Mouse (Mus musculus) lung, postnatal 10 days (tissue): Measurements from ENCODE around the gene 4930518I15Rik.
"Not testable (repeated sequence)": the region's sequence is repeated elsewhere in the genome, so short reads cannot be mapped to it uniquely, and the experiment has no call there.

Experiments used
- DNase-seq: peaks from one replicate; pipeline ENCODE4 v3.0.0; 2021

The 4930518I15Rik gene

GRCm38 (mm10) chr2:156874760-156875510 lies 17.2 kb upstream of the 4930518I15Rik start:
- no peak for DNase-seq

DNA sequence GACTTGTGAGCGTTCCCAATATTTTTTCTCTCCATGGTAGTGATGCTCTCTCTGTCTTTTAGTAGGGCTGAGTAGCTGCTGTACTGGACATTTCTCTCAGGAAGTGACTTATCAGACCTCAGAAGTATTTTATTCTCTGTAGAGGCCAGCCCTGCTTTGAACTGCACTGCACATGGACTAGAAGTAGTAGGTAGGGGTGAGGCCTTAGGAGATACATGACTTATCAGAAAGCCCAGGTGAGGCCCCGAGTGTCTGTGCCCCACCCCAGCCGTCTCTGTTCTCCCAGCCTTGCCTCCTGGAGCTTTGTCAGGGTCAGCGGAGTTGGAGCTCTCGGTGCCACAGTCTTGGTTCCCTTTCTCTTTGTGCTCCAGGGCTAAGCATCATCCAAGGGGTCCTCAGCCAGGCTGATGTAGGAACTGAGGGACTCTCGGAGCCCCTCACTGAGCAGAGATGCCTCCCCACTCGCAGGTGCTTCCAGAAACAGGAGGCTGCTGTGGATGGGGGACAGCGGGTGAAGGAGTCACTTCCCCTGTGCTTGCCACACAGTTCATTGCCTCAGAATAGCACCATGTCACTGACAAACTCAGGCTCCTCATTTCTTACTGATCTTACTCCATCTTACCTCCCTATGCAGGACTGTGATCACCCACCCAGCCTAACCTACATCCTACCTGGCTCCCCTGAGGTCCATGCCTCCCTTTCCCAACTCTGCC lies 16.5 kb upstream of the 4930518I15Rik start:
- no peak for DNase-seq

GRCm38 (mm10) chr2:156873629-156874028 lies 15.9 kb upstream of the 4930518I15Rik start:
- peak; percentile 68 for DNase-seq

- peak; percentile 64 for DNase-seq
These were observed 12.8 kb upstream of the 4930518I15Rik start for GRCm38 (mm10) chr2:156870519-156870918.

- no peak for DNase-seq
These were observed 11.8 kb upstream of the 4930518I15Rik start for GRCm38 (mm10) chr2:156869554-156869953.

- DNase-seq: peak; percentile 43
These were observed 11.2 kb upstream of the 4930518I15Rik start for GRCm38 (mm10) chr2:156868994-156869393.

DNA sequence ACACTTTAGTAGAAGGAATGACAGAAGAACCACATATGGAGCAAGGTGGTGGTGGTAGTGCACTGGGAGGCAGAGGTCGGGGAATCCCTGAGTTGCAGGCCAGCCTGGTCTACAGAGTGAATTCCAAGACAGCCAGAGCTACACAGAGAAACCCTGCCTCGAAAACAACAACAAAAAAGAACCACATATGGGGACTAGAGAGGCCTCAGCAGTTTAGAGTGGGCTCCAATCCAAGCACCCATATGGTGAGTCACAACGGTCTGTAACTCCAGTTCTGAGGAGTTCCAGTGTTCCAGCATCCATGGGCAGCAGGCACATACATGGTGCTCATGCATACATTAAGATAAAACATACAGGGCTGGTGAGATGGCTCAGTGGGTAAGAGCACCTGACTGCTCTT lies 6.7 kb upstream of the 4930518I15Rik start:
- no peak for DNase-seq

DNA sequence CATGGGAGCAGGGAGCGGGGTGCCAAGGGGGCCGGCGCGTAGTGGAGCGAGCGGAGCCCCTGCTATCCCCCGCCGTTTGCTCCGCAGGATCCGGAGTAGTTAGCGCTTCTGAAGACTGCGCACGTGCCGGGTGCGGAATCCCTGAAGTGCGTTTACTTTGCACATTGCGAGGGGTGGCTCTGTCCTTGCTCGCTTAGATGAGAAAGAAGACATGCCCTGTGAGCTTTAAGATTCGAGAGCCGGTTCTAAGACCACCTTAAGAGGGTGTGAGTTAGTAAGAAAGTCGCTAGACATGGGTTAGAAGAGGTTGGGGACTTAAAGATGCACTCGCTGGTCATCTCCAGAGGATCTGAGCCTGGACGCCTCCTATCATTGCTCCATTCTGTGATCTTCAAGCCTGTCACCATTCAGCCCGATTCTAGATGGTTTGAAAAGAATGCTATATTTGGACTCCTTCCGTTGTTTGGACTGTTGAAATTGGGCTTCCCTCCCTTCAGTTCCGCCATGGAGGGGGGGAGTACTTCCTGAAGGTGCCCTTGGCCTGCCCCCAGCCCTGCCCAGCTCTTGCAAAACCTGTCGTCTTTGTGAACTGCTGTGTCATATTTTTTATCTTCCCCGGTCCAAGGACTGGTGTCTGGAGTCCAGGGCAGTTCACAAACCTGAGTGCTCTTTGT lies 5.9 kb upstream of the 4930518I15Rik start:
- peak; percentile 86 for DNase-seq

DNA sequence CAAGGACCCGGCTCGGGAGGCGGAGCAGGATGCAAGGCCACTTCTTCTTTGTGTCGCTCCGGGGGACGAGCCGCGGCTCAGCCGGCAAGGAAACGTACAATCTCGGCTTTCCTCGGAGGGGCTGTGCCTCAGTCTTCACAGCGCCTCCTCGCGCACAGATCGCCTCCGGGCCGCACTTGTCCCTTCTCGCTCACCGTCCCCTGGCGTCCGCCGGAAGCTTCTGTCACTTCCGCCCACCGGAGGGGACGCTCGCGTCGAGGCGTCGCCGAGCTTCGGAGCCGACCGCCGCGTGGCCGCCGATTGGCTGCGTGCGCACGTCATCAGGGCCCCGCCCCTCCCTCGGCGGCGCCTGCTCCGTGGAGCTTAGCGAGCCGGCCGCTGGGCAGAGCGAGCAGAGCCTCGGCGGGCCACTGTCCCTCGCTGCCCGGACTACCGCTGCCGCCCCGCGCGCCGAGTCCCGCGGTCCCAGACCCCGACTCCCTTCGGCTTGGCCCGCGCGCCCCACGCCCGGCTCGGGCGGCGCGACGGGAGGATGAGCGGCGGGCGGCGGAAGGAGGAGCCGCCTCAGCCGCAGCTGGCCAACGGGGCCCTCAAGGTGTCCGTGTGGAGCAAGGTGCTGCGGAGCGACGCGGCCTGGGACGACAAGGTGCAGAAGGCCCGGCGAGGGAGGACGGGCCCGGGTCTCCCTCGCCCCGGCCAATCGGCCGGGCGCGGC lies 5.2 kb upstream of the 4930518I15Rik start, which contains the start of gene Rab5if:
Rab5if (plus strand) TSS at position 357 of the 715 bp plus-strand sequence.
- peak; percentile 99 for DNase-seq

DNA sequence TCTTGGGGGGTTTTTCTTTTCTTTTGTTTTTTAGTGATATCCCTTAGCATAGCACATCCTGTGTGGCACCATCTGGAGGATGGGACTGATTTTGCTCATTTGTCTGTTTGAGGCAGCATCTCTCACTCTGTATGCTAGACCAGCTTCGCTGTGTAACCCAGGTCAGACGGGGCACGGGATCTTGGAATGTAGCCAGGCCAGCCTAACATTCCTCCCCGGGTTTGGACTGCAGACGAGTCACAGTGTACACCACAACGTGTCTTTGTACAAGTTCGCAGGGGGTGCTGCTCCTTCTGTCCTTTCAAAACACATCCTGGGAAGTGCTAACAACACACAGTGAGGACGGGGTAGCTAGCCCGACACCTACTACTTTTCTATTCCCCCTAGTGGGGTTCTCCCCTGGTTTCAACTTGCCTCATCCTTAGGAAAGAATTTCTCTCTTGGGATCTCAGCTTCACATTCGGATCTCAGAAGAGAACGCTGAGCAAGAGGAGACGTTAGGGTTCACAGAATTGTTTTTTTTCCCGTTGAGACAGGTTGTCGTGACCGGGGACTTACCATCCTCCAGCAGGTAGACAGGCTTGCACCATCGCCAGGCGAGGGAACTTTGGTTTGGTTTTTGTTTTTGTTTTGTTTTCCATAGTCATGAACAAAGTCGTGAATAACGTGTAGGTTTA lies 4.4 kb upstream of the 4930518I15Rik start:
- DNase-seq: peak; percentile 62

DNA sequence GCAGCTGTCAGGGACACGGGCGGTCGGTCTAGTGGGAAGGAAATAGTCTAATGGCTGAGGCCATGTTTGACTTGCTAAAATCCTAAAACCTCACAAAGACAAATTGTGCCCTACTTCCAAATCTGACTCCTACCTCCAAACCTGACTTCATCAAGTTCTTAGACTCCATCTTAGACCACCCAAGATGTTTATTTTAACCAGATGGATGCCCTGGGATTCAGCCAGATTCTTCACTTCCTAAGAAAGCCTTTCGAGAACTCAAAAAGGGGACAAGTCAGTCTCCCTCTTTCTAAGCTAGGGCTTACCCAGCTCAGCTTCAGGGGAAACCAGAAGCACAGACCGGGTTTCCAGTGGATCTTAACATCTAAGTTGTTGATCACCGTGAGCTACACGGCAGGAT lies 925 bp upstream of the 4930518I15Rik start:
- peak; percentile 58 for DNase-seq

DNA sequence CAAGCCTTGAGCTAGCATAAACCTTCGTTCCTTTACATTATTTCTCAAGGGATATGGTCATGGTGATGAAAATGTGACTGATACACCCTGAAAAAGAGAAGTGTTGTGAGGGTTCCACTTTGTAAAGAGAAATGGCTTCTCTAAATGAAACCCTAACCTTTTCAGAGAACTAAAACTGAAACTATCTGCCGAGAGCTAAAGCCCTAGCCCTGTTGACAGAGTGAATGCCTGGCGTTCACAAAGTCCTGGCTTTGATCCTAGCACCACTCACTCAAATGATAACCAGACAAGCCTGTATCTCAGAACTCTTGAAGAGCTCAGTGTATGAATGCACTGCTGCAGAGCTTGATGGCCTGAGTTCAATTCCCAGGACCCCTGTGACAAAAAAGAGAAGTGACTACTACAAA lies 358 bp downstream of the 4930518I15Rik start:
- no peak for DNase-seq

DNA sequence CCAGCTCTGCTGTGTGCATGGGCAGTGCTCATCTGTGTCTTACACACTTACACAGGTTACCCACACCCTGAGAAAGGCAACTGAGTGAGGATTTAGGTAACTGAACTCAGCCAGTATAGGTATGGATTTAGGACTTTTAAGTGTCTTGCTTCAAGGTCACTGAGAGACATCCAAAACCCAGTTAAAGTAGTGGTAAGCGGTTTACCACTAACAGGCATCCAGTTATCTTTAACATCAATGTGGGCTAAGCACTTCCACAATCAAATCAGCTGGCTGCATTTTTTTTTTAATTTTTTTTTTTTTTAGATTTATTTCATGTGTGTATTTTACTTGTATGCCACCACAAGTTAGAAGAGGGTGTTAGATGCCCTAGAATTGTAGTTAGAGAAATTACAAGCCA lies 1.4 kb downstream of the 4930518I15Rik start:
- DNase-seq: no peak

DNA sequence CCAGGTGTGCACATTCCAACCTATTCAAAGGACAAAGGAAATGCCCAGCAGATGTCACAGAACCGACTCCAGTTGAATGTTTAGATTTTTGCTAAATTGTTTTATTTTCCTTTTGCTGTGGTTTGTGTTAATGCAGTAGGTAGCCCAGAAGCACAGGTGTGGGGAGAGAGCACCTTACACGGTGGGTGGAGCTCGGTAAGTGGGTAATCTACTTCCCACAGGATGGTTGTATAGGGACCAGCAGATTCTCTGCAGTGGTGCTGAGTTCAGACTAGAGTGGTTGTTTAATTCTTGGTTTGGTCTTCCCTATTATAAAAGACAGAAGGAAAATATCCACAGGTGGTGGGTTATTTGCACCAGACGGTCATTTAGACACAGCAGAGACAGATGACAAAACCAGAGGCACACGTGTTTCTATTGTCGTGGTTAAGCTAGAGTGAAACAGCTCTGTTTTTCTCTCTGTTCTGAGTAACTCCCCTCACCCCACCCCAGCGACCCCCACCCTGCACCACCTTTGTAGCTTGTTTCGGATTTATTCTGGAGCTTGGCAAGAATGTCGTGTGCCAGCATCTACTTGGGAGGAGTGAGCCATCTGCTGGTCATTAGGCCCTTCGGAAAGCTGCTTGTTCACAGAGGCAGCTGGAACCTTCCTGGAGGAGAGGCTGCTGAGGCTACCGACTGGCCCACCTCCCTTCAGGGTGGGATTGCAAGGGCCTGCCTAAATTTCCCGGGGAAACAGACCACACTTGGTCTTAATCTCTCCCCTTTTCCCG lies 3.6 kb downstream of the 4930518I15Rik start:
- DNase-seq: peak; percentile 70

DNA sequence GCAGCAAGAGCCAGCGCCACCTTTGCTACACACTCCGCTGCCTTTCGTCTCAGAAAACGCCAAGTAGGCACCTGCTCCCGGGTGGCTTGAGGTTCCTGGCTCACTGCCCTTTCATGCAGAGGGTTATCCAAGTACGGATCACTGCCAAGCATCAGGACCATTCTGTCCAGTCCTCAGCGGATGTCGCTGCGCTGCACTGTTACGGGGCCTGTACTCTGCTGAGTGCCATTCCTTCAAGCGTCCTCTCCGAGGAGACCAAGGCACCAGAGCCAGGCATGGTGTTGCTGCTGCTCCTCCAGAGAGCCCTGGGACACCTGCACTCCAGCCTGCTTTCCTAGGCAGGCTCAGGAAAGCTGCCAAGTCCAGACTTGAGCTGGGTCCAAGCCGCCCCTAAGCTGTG lies 4.2 kb downstream of the 4930518I15Rik start:
- DNase-seq: not testable (repeated sequence)

- peak; percentile 19 for DNase-seq
These were observed 7.2 kb downstream of the 4930518I15Rik start for GRCm38 (mm10) chr2:156850505-156850904.

GRCm38 (mm10) chr2:156848526-156849182 lies 9.1 kb downstream of the 4930518I15Rik start:
- DNase-seq: peak; percentile 27

DNA sequence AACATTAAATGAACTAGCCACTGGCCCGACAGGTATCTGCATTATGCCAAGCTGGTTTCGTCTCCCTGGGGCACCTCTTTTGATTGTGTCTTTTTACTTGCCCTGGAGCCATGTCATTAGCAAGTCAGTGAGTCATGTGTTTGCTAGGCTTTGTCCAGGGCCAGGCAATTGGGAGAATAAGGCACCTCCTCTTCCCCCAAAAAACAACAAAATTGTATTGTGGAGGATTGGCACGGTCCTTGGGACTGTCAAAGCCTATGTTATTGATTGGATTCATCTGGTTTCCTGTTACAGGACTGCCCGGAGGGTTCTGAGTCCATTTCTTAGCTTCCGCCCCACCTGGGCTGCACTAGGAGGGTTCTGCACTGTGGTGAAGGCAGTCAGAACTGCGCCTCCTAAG lies 10.1 kb downstream of the 4930518I15Rik start:
- peak; percentile 18 for DNase-seq

DNA sequence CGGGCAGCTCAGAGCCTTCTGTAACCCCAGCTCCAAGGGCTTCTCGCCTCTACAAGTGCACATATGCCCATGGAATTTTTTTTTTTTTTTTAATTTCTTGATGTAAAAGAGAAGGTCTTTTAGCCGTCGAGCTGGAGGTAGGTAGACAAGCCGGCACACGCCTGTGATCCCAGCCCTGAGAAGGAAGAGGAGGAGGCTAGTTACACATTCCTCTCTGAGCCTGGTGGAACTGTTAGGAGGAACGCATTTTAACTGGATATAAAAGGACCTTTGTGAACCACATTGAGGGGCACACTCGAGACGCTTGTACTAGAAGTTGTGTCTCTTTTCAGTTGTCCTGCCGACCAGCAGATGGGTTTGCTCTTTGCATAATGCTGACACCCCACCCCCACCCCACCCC lies 13.0 kb downstream of the 4930518I15Rik start:
- DNase-seq: no peak

DNA sequence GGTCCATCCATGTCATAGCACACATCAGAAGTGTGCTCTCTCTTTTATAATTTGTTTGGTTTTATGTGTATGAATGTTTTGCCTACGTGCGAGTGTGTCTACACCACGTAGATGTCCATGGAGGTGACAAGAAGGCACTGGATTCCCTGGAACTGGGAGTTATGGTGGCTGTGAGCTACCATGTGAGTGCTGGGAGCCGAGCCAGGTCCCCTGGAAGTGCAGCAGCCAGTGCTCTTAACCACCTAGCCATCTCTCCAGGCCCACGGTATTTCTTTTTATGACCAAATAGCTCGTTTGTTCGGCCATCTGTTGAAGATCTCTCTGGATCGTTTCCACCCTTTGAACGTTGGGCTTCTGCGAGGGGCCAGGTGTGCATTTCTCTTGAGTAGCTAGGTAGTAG lies 14.4 kb downstream of the 4930518I15Rik start:
- no peak for DNase-seq

DNA sequence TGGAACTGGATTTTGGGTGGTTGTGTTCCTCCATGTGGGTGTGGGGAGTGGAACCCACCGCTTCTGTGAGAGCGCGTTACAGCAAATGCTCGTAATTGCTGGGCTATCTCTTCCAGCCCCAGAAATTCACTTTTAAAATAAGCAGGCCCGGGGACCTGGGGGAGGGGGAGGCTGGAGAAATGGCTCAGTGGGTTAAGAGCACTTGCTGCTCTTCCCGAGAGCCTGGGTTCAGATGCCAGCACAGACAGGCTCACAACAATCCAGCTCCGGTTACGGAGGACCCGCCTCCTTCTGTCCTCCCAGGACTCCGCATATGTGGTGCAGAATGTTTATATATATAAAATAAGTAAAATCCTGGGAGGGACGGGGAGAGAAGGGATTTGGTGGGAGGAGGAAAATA lies 15.0 kb downstream of the 4930518I15Rik start:
- no peak for DNase-seq
